9 mouse cellular contexts compared by ENCODE assay signal in genomic region chr3:101110043-101110837, GRCm38 (mm10). TPM values are rescaled to one million over a fixed set of nuclear protein-coding genes. Genes with fewer than 3 reads are reported as not detected.
A peak's percentile ranks its signal among the peaks of the same experiment; 100 is the strongest.
DNase-seq lines count a peak whose midpoint lies in the region; ATAC-seq lines count a peak whose summit lies in the region.
"Had no signal": no experiment of that assay in that cellular context is flagged by ENCODE, and none has a peak within 500 bp of the region (broad histone marks: within the 10 kb centered on the region; RNA-seq: fewer than 3 reads in every experiment).

Ptgfrn (minus strand) TSS chr3:101110278.

- under 1% methylated on average over 53 of the region's 81 CpGs for WGBS in limb, embryonic 11.5 days
- WGBS in midbrain, embryonic 12.5 days, result under 1% methylated on average over 47 of the region's 81 CpGs
- under 1% methylated on average over 57 of the region's 81 CpGs for WGBS in stomach, embryonic 15.5 days

- H3K4me2 ChIP-seq in limb, embryonic 11.5 days (ENCODE audit: low read depth, severe bottlenecking), result peak within 1 kb of the TSS; percentile 82
- H3K4me2 ChIP-seq in midbrain, embryonic 12.5 days (replicated peaks), result peak within 1 kb of the TSS; percentile 92
- peak within 1 kb of the TSS; percentile 72 for H3K4me2 ChIP-seq in stomach, embryonic 15.5 days

- H3K9me3 ChIP-seq in limb, embryonic 11.5 days (ENCODE audit: control insufficient read depth, low read length), result no peaks in the 10 kb centered on the region
- no peaks in the 10 kb centered on the region for H3K9me3 ChIP-seq in midbrain, embryonic 12.5 days
- H3K9me3 ChIP-seq in stomach, embryonic 15.5 days, result no peaks in the 10 kb centered on the region

- H3K36me3 ChIP-seq in limb, embryonic 11.5 days (ENCODE audit: control insufficient read depth, insufficient read depth, low read length), result no peaks in the 10 kb centered on the region
- no peaks in the 10 kb centered on the region for H3K36me3 ChIP-seq in midbrain, embryonic 12.5 days
- no peaks in the 10 kb centered on the region for H3K36me3 ChIP-seq in stomach, embryonic 15.5 days

- no peaks in the 10 kb centered on the region for H3K27me3 ChIP-seq in limb, embryonic 11.5 days (ENCODE audit: control insufficient read depth, insufficient read depth, low read length)
- H3K27me3 ChIP-seq in midbrain, embryonic 12.5 days, result peaks cover 39% of the 10 kb centered on the region
- H3K27me3 ChIP-seq in stomach, embryonic 15.5 days (replicated peaks), result no peaks in the 10 kb centered on the region

- peak within 1 kb of the TSS; percentile 74 for H3K4me3 ChIP-seq in limb, embryonic 11.5 days (ENCODE audit: low read depth, low read length)
- peak within 1 kb of the TSS; percentile 84 for H3K4me3 ChIP-seq in midbrain, embryonic 12.5 days
- H3K4me3 ChIP-seq in stomach, embryonic 15.5 days (replicated peaks), result peak within 1 kb of the TSS; percentile 91

- peaks cover 27% of the 10 kb centered on the region for H3K4me1 ChIP-seq in limb, embryonic 11.5 days (ENCODE audit: control insufficient read depth, insufficient read depth, low read length)
- peaks cover 50% of the 10 kb centered on the region for H3K4me1 ChIP-seq in midbrain, embryonic 12.5 days
- H3K4me1 ChIP-seq in stomach, embryonic 15.5 days, result peaks cover 34% of the 10 kb centered on the region

- peak; percentile 31 for DNase-seq in layer of hippocampus, adult 11-12 months (ENCODE audit: low spot score)
- DNase-seq in layer of hippocampus, adult 18-20 months (ENCODE audit: low spot score in 2 of 2), result no peak
- DNase-seq in cerebellum, postnatal 25 days, result peak; percentile 62 to 70
- DNase-seq in gastrocnemius, postnatal 4 days (ENCODE audit: low spot score in 2 of 2), result peak; percentile 74 to 83
- peak; percentile 90 for DNase-seq in limb, embryonic 11.5 days (ENCODE audit: low spot score)

- peak within 1 kb of the TSS; percentile 94 for H3K9ac ChIP-seq in limb, embryonic 11.5 days (ENCODE audit: low read length)
- H3K9ac ChIP-seq in midbrain, embryonic 12.5 days (replicated peaks), result peak within 1 kb of the TSS; percentile 92
- peak within 1 kb of the TSS; percentile 53 for H3K9ac ChIP-seq in stomach, embryonic 15.5 days

- peak within 1 kb of the TSS; percentile 87 for H3K27ac ChIP-seq in limb, embryonic 11.5 days (replicated peaks; ENCODE audit: low read depth, low read length)
- H3K27ac ChIP-seq in midbrain, embryonic 12.5 days (replicated peaks), result peak within 1 kb of the TSS; percentile 65
- H3K27ac ChIP-seq in stomach, embryonic 15.5 days, result peak within 1 kb of the TSS; percentile 91

- ATAC-seq in inflammation-experienced regulatory T-cells, adult 6 months, result peak; percentile 58
- ATAC-seq in limb, embryonic 11.5 days (ENCODE audit: insufficient number of reproducible peaks, low FRiP score, low TSS enrichment, low read depth), result peak; percentile 69
- peak; percentile 80 for ATAC-seq in midbrain, embryonic 12.5 days (ENCODE audit: low FRiP score, low read depth)
- peak; percentile 65 for ATAC-seq in stomach, embryonic 15.5 days (ENCODE audit: insufficient read depth, low FRiP score, low read depth)

RNA-seq across cellular contexts. Expression of gene Ptgfrn, which starts in this region (rescaled TPM):
- total RNA-seq in layer of hippocampus, adult 18-20 months (2021), result 10 to 100 TPM in 1 of 2 experiments, 1 to 10 TPM in 1; 7.8 to 11.1 TPM
- total RNA-seq in gastrocnemius, postnatal 4 days (2021), result 10 to 100 TPM; 87.5 to 90.5 TPM
- 1 to 10 TPM in 2 of 3 experiments, under 1 TPM in 1; 0.55 to 2.4 (median 1.0) TPM for polyA plus RNA-seq in inflammation-experienced regulatory T-cells, adult 6 months (2017; shearing (Covaris generic))
- 6.4 and 6.6 TPM in 2 replicates for polyA plus RNA-seq in limb, embryonic 11.5 days (2014; fragmentation: Nextera tagmentation; extraction: Ambion mirVana)
- polyA plus RNA-seq in midbrain, embryonic 12.5 days (2016; fragmentation: Nextera tagmentation; extraction: Ambion mirVana), result 1.9 and 2.6 TPM in 2 replicates
- polyA plus RNA-seq in stomach, embryonic 15.5 days (2015; fragmentation: Nextera tagmentation; extraction: Ambion mirVana), result 5.2 and 6.0 TPM in 2 replicates
- total RNA-seq: MEL had no signal

Comparison
In these comparisons a context has a peak if more than half of its experiments do, and no peak if none do; other contexts are left out.
1. RNA of gene Ptgfrn (total RNA-seq): 87.5 to 90.5 TPM in gastrocnemius, postnatal 4 days; 7.8 to 11.1 TPM in layer of hippocampus, adult 18-20 months; every median in the first group is over 4 times any median in the second.
2. DNase-seq: peak in layer of hippocampus, adult 11-12 months (single experiment), cerebellum, postnatal 25 days (2 of 2), gastrocnemius, postnatal 4 days (2 of 2) and limb, embryonic 11.5 days (single experiment); none in layer of hippocampus, adult 18-20 months (0 of 2).
3. Peak in every context shown above with its lines, with median percentiles within 50 percentile points of each other: ATAC-seq, H3K27ac ChIP-seq, H3K4me2 ChIP-seq, H3K4me3 ChIP-seq and H3K9ac ChIP-seq.